Mouse (Mus musculus) ES-CJ7 (cell line): ENCODE results near the gene Vmn2r39.
"Not testable (repeated sequence)": the region's sequence is repeated elsewhere in the genome, so short reads cannot be mapped to it uniquely, and the experiment has no call there.

Experiments used
- DNase-seq: peaks from one replicate; pipeline ENCODE4 v3.0.0; 2011; ENCODE audit warnings: low read depth, low spot score

The Vmn2r39 gene

DNA sequence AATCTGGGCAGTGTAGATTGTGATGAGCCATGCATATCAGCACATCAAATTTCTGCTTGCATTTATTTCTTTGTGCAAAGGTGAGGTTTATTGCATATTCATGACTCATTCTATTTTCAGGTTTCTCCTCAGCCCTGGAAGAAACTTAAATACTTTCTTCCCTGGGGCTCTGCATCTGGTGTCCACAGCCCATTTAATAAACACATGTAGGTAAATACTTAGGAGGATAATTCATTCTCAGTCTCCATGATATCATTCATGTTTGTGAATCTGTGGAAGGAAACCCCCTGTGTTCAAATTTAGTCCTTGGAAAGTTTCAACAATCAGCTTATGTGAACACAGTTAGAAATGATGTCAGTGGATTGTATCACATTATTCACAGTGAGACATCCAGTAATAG lies at the start of gene Vmn2r39:
Vmn2r39 (minus strand) TSS at position 101 of the 400 bp plus-strand sequence.
- DNase-seq = not testable (repeated sequence)

DNA sequence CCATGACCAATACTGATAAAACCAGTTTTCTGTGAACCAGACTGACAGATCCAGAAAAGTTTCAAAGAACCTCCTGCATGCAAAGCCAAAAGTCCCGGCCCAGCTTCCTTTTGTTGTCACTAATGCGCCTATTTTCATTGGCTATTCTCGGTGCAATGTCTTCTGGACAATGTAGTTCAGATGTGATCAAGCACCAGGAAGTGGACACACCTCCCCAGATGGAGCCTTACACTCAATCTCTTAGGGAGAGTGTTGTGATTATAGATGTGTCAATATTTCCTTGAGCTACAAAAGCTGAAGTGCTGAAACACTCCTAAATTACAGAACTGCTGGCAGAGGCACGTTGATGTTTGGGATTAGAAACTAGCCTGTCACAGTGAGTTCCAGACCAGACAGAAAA lies 34.8 kb upstream of the Vmn2r39 start:
- DNase-seq = not testable (repeated sequence)
